28 mouse cellular contexts compared by ENCODE assay signal in genomic region chr10:119048643-119049420, GRCm38 (mm10).
DNase-seq lines count a peak whose midpoint lies in the region; ATAC-seq and TF ChIP-seq lines count a peak whose summit lies in the region.
"Had no signal": no experiment of that assay in that cellular context is flagged by ENCODE, and none has a peak within 500 bp of the region (broad histone marks: within the 10 kb centered on the region; RNA-seq: fewer than 3 reads in every experiment).

No protein-coding gene starts in this region.

- WGBS in heart, embryonic 15.5 days = 47% methylated on average over 6 of the region's 6 CpGs
- WGBS in heart, embryonic 11.5 days (ENCODE audit: insufficient replicate concordance) = 42% methylated on average over 6 of the region's 6 CpGs

- peak; percentile 47; the same call in 1 of the 2 replicates for ATAC-seq in heart, embryonic 15.5 days (replicated peaks; ENCODE audit: insufficient number of reproducible peaks, insufficient read depth, low FRiP score, low read depth)
- ATAC-seq in heart, embryonic 11.5 days (replicated peaks; ENCODE audit: insufficient number of reproducible peaks, low FRiP score, low TSS enrichment) = no peak
- peak; percentile 79 for ATAC-seq in G1E (ENCODE audit: extremely low read depth, insufficient number of reproducible peaks, low FRiP score, poor library complexity, severe bottlenecking)
- ATAC-seq: forebrain, embryonic 14.5 days; hindbrain, postnatal 0 days; intestine, embryonic 16.5 days; midbrain, embryonic 13.5 days had no signal

- no peaks in the 10 kb centered on the region for H3K27me3 ChIP-seq in heart, embryonic 15.5 days
- H3K27me3 ChIP-seq in heart, embryonic 11.5 days (ENCODE audit: control insufficient read depth, insufficient read depth, low read length) = no peaks in the 10 kb centered on the region
- H3K27me3 ChIP-seq in G1E (ENCODE audit: insufficient read depth, low read length) = peaks cover 46% of the 10 kb centered on the region
- H3K27me3 ChIP-seq: embryonic facial prominence, embryonic 12.5 days; limb, embryonic 15.5 days; liver, embryonic 13.5 days; midbrain, embryonic 13.5 days had no signal

- peaks cover 23% of the 10 kb centered on the region for H3K4me1 ChIP-seq in heart, embryonic 15.5 days (replicated peaks)
- peaks cover 6% of the 10 kb centered on the region; the same call in 1 of the 2 replicates for H3K4me1 ChIP-seq in heart, embryonic 11.5 days (ENCODE audit: control insufficient read depth, insufficient read depth, low read length)
- peaks cover 30% of the 10 kb centered on the region for H3K4me1 ChIP-seq in G1E (ENCODE audit: insufficient read depth, low read depth, low read length)
- H3K4me1 ChIP-seq: limb, embryonic 10.5 days had no signal

- no peaks in the 10 kb centered on the region for H3K9me3 ChIP-seq in heart, embryonic 15.5 days (replicated peaks)
- no peaks in the 10 kb centered on the region for H3K9me3 ChIP-seq in heart, embryonic 11.5 days (replicated peaks; ENCODE audit: control insufficient read depth, low read length)
- H3K9me3 ChIP-seq in G1E (replicated peaks) = no peaks in the 10 kb centered on the region
- H3K9me3 ChIP-seq: embryonic facial prominence, embryonic 12.5 days; limb, embryonic 10.5 days; limb, embryonic 15.5 days; liver, embryonic 13.5 days; midbrain, embryonic 13.5 days had no signal

- no peak overlapping the region for H3K4me3 ChIP-seq in heart, embryonic 15.5 days
- H3K4me3 ChIP-seq in heart, embryonic 11.5 days (ENCODE audit: low read depth, low read length) = no peak overlapping the region
- no peak overlapping the region for H3K4me3 ChIP-seq in G1E (ENCODE audit: low read depth, low read length)
- H3K4me3 ChIP-seq: embryonic facial prominence, embryonic 12.5 days; limb, embryonic 10.5 days; limb, embryonic 15.5 days; liver, embryonic 13.5 days; midbrain, embryonic 13.5 days had no signal

- H3K9ac ChIP-seq in heart, embryonic 15.5 days = no peak overlapping the region
- no peak overlapping the region for H3K9ac ChIP-seq in heart, embryonic 11.5 days (ENCODE audit: low read depth, low read length)
- H3K9ac ChIP-seq: embryonic facial prominence, embryonic 12.5 days; limb, embryonic 15.5 days; liver, embryonic 13.5 days; midbrain, embryonic 13.5 days had no signal

- no peak for TF ChIP-seq CTCF in G1E (IDR thresholded peaks at IDR 0.05; ENCODE audit: low read depth, low read length)

- peak; percentile 50 for DNase-seq in lung, postnatal 25 days (ENCODE audit: low spot score)
- no peak for DNase-seq in lung, postnatal 4 days
- DNase-seq in G1E (ENCODE audit: low spot score) = no peak
- DNase-seq in frontal cortex, postnatal 36 days (ENCODE audit: low spot score in 2 of 2) = no peak
- no peak for DNase-seq in kidney, adult 9 months
- DNase-seq: adrenal gland, adult 8-10 months; cerebellum, adult 9-10 months; cerebellum, postnatal 36 days; embryo, embryonic 11 days; gastrocnemius, postnatal 25 days; heart, adult 11 months; heart, postnatal 10 days; kidney, postnatal 14 days; layer of hippocampus, adult 9-11 months; liver, embryonic 13.5 days; retina, postnatal 1 day; right cerebral cortex, postnatal 14 days; thymus, postnatal 14 days had no signal

- no peak overlapping the region for H3K4me2 ChIP-seq in heart, embryonic 15.5 days
- H3K4me2 ChIP-seq in heart, embryonic 11.5 days = no peak overlapping the region
- H3K4me2 ChIP-seq: embryonic facial prominence, embryonic 12.5 days; limb, embryonic 15.5 days; liver, embryonic 13.5 days; midbrain, embryonic 13.5 days had no signal

- no peaks in the 10 kb centered on the region for H3K36me3 ChIP-seq in heart, embryonic 15.5 days
- H3K36me3 ChIP-seq in heart, embryonic 11.5 days (ENCODE audit: control insufficient read depth, insufficient read depth, low read length) = no peaks in the 10 kb centered on the region
- no peaks in the 10 kb centered on the region for H3K36me3 ChIP-seq in G1E (replicated peaks)
- H3K36me3 ChIP-seq: embryonic facial prominence, embryonic 12.5 days; limb, embryonic 10.5 days; limb, embryonic 15.5 days; liver, embryonic 13.5 days; midbrain, embryonic 13.5 days had no signal

- H3K27ac ChIP-seq in heart, embryonic 15.5 days = peak overlapping the region; percentile 2; the same call in 1 of the 2 replicates
- no peak overlapping the region for H3K27ac ChIP-seq in heart, embryonic 11.5 days (ENCODE audit: low read depth, low read length)
- H3K27ac ChIP-seq: embryonic facial prominence, embryonic 12.5 days; hindbrain, postnatal 0 days; limb, embryonic 10.5 days; limb, embryonic 15.5 days; liver, embryonic 13.5 days; macrophage; midbrain, embryonic 13.5 days had no signal
